Mouse (Mus musculus): ENCODE data around the gene Zc3h7b.

The Zc3h7b gene

DNA sequence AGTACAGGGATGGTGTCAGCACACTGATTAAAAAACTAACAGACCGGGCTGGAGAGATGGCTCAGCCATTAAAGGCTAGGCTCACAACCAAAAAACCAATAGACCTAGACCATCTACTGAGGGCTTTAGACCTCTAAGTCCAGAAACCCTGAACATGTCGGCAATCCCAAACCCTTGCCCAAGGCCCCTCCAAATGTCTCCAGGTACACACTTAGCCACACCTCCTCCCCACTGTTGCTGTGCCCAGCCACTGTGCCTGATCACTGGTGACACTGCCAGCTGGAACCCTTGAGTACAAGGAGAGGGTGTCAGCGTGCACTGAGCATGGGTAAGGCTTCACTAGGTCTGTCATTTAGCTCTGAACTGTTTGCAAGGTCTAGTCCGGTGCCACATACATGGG lies 53.6 kb downstream of the Zc3h7b start:
- peak; percentile 85 for DNase-seq

DNA sequence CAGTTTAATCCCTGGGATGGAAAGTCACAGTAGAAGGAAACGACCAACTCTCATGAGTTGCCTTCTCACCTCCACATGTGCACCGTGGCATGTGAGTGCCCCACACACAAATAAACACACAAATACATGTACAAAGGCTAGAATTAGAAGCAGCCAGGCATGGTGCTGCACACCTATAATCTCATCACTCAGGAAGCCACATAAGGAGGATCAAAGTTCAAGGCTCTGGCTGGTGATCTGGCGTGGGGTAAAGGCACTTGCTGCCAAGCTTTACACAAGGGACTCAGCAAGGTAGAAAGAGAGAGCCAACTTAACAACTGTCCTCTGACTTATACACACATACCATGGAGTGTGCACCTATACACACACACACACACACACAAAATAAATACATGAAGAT lies 55.5 kb downstream of the Zc3h7b start:
- peak; percentile 72 for DNase-seq

DNA sequence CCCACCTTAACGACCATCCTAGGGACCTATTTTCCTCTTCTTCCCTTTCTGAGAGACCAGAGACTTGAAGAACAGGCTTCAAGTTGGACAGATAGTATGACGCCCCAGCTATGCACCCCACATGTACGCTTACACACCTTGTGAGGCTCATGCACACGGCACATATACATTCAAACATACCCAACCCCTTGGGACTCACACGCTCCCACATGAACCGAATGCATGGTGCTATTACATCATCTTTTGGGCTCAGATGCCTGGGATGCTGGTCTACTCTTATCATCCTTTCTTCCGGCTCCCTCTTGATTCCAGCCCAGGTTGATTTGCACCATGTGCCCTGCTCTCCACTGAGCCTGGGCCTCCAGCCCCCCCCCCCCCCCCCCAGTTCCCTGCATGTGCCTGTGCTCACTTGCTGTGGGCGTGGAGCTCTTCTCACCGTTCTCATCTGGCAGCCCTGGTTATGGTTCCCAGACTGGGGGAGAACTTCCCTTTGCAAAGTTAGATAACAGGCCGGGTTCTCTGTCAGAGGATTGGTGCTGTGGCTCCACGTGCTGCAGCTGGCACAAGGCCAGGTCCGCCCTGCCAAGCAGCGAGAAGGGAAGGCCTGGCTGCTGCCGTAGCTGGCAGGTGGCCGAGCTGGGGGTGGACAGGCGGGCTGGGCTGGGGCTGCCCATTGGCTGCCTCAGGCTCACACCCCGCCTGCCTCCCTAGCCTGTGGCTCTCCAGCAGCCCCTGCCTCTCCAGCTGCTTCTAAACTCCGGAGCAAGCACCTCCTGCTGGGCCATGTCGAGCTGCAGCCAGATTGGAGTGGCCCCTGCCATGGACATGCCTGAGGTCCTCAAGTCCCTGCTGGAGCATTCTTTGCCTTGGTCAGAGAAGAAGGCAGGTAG lies 57.4 kb downstream of the Zc3h7b start, which contains the start of gene Tef:
Gene Tef (plus strand): TSS at position 421 of the 890 bp plus-strand sequence.
- peak; percentile 100 for DNase-seq

DNA sequence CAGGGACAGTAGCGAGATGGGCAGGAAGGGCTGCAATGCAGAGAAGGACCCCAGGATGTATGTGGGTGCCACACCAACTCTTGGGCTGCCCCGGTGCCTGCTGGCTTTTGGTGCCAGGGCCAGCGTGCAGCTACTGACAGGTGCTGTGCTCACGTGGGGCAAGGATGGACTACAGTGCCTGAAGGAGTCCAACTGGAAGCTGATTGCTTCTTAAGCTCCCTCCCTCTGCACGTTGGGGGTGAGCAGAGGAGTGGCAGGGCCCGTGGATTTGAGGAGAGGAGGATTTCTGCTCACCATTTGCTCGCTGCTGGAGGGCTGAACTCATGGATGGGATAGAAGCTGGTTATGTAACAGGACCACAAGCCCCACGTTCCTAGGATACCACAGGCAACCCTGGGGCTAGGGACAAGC lies 58.1 kb downstream of the Zc3h7b start:
- peak; percentile 86 for DNase-seq

DNA sequence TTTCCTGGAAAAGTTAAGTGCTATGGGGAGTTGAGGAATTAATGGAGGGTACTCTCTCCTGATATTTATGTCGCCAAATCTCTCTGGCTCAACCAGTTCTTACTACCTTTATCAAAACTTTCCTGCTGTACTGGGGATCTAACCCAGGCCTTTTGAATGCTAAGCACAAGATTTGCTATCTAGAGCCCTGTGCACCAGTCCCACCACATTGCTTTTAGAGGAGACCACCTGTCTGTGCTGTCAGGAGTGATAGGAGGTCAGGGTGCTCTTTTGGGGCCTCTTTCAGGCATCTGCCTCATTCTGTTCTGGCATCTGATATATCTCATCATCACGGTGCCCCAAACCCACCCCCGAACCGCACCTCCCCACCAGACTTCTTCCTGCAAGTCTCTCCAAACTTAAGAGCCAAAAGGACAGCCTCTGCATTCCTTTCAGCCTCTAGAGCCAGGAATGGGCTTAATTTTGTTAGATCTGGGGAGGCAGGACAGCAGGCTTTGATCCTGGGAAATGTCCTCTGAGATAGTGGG lies 58.6 kb downstream of the Zc3h7b start:
- no peak for DNase-seq

DNA sequence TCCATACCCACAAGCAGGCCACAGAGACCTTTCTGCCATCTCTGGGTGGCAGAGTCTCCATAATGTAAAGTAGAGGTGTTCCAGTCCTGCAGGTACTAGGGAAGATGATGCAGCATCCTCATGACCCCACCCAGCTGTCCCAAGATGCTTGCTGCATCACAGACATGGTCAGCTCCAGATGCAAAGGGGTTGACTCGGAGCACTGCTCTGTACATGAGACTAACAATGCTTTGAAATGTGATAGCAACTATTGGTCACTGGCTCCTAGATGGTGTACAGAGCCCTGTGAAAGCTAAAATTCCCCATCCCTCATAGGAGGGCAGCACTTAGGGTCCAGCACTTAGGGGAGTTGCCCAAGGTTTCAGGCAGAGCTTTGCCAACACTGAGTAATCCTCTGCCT lies 59.3 kb downstream of the Zc3h7b start:
- DNase-seq, result no peak

DNA sequence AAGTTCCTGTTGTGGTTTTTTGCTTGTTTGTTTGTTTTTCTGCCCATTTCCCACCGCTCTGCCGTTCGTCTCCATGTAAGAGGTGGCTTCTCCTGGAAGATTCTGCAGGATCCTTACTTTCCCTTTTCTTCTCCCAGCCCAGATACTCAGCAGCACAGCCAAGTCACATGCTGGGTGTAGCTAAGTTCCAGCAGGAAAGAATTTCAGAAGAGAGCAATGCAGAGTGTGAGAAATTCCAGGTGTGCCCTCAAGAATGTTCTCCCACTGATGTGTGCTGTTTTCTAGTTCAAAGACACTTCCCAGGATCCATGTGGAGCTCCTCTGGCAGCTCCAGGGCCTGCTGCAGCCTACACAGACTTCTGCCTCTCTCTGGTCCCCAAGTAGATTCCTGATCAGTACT lies 60.0 kb downstream of the Zc3h7b start:
- DNase-seq, result no peak

DNA sequence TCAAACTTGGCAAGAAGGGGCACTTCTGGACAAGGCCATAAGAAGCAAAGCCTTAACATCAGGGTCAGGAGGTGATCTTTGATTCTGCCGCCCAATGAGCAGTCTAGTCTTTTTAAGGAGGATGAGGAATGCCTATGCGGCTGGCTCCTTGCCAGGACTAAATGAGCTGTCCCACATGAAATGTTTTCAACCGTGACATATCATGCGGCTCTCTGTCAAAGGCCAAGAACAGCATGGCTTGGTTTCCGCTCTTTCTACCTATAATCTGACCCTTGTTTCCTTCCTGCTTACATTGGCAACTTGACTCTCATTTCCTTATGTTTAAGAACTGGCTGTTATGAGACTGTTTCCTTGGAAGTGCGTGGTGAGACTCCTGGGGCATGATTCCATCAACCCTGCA lies 60.8 kb downstream of the Zc3h7b start:
- peak; percentile 71 for DNase-seq

DNA sequence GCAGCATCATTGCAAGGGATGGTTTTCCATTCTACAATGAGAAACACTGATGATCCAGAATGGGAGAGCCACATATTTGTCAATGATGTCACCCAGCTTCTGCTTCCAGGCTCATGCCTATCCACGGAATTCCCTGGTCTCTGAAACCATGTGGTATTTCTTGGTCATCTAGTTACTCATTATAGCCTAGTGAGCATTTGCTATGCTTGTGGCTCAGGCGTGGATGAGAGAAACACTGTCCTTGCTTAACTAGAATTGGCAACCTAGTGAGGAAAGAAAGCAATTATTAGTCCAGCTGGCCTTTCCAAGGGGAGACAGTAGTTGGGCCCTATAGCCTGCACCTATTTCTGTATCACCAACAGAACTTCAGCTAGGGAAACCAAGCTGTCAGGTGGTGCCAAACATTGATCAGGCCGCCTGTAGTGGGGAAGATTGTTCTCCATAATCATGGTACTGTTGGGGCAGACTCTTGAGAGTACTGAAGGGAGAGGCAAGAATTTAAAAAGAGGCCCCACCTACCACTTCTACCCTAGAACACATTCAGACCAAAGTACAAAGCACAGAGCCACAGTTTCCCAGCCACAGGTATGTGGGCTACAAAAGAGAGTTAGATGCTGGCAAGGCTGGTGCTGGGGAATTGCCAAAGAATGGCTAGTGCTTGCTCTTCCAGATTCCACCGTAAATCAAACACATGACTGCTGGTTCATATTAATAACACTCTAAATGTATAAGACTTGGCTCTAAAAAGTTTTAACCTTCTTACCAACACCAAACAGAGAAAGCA lies 62.0 kb downstream of the Zc3h7b start:
- peak; percentile 88 for DNase-seq

DNA sequence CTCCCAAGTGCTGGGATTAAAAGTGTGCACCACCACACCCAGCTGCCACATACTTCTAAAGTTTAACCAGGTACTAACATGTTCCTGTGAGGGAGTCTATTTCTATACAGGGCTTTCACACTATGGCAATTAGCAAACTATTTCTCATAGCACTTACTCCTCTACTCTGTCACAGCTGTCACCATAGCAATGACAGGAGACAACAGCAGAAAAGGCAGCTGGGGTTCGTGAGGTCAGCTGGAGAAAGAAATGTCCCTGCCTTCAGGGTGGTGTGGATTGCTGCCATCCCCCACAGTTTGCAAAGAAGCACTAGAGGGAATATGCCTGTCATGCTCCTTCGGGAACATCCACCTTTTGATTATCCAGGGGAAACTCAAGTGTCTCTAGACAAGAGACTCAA lies 63.9 kb downstream of the Zc3h7b start:
- peak; percentile 33 for DNase-seq

DNA sequence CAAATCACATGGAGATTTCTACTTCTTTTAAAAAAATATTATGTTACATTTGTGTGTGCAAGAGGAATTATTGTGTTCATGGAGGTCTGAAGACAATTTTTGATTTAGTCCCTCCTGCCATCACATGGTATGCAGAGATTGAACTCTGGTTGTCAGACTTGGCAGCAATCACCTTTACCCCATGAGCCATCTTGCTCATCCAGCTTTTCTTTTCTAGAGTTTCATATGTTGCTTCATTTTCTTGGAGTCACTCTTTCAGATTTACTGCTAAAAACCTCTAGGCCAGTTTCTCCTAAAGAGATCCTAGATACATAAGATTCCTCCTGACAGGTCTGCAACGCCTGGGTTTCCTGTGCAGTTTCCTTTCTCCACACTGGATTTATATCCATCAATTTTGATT lies 64.7 kb downstream of the Zc3h7b start:
- DNase-seq, result no peak

DNA sequence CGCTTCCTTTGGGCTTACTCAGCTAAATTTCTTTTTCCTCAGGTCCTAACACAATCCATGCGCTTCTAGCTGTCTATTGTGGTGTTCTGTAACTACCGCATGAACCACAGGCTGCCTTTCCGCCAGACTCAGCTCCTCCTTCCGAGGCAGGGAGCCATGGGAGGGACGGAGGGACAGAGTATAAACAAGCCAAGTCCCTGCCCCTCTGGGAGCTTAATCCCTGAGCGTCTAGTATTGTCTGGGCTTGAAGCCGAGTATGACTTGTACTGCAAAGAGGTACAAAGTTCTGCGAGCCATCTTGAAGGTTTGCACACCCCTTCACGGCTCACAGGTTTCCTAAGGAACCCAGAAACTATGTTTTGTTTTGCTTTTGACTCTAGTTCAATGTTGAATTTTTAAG lies 65.3 kb downstream of the Zc3h7b start:
- DNase-seq, result peak; percentile 98

DNA sequence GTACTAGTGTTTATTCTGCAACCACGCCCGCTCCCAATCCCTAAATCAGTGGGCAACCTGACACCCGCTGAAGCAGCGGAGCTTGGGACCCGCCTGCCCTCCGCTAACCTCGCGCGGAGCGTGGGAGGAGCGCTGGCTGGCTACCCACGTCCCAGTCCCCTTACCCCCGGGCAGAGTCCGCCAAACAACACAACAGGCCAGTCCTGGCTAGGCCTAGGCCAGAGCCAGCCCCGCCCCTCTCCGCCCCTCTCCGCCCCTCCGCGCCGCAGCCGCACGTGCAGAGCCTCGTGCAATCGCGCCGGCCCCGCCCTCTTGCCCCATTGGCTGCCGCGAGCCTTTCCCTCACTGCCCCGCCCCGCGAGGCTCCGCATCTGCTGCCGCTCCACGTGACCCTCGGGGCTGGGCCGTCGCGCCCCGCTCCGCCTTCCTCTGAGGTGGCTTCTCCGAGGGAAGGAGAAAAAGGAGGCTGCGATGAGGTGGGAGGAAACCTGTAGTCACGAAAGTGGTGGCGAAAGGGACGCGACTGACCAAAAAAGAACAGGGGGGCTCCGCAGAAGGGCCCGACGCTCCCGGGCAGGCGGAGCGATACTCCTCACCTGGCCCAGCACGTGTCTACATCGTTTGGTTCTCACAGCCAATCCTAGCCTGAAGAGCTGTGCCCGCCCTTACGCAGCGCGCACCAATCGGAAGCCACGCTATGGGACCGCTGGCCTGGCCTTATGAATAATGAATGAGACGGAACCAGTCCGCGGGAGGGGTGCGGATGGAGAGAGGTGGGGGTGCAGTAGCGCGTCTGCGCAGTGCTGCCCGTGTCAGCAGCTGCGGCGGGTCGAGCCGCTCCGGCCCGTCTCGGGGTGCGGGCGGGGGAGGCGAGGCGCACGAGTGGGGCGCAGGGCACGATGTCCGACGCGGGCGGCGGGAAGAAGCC lies 66.1 kb downstream of the Zc3h7b start:
- DNase-seq, result peak; percentile 99

DNA sequence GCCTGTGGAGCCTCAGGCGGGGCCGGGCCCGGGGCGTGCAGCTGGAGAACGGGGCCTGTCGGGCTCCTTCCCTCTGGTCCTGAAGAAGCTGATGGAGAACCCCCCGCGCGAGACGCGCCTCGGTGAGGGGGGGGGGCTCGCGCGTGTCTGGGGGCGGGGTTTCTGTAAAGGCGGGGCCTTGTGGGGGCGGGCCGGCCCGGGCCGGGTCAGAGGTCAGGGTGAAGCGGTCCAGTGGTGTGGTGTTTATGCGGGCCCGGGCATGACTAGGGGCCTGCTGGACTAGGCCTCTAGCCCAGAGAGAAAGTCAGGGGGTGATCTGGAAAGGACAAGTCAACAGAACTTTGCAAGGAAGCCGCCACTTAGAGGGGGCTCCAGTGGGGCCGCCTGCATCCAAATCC lies 66.7 kb downstream of the Zc3h7b start:
- no peak for DNase-seq

DNA sequence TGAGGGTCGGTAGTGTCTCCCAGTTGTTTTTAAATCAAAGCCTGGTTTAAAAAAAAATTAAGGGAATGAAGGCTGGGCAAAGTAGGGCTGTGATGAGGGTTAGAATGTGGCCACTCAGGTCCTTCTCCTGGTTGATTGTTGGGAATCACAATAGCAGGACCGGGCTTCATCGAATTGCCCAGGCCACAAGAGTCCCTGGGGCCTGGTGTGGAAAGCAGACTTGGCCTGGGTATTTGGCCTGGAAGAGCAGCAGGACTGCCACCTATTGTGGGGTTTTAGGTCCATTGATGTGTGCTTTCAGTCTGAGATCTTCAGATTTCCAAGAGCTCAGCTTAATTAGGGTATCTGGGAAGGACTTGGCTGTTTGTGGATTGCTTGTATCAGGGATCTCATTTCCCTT lies 67.4 kb downstream of the Zc3h7b start:
- DNase-seq, result peak; percentile 47

DNA sequence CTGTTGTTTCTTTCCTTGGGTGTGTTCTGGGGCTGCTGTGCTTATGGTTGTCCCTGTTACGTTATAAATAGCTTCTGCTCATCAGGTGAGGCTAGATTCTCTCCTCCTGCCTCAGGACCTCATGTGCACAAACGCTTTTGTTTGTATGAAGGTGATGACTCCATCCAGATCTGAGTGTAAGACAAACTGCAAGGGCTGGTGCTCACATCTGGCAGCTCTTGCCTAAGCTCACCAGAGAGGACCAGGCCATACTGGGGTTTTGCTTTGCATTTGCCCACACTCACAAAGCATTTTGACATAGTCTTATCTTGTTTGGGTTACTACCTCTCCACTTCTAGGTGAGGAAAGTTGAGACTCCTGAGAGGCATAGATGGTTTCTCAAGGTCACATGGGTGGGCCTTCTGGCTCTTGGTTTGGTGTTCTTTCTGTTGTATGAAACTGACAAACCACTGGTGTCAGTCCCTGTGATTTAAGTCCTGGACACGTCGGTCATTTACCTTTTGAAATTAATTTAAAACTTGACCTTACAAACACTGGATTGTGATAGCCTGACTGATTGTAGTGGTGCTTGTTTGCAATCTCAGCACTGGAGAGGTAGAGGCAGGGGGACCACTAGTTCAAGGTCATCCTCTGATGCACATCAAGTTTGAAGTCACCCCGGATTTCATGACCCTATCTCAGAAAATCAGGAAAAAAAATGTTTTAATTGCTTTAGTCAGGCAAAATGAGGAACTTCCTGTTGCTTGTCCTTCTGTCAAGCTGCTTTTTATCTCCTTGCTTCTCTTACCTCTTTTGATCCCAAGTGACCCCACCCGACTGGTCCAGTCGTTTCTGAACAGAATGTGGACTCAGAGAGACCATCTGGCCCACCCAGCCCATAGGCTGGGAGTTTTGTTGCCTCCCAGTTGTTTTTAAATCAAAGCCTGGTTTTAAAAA lies 68.1 kb downstream of the Zc3h7b start:
- DNase-seq, result peak; percentile 32

DNA sequence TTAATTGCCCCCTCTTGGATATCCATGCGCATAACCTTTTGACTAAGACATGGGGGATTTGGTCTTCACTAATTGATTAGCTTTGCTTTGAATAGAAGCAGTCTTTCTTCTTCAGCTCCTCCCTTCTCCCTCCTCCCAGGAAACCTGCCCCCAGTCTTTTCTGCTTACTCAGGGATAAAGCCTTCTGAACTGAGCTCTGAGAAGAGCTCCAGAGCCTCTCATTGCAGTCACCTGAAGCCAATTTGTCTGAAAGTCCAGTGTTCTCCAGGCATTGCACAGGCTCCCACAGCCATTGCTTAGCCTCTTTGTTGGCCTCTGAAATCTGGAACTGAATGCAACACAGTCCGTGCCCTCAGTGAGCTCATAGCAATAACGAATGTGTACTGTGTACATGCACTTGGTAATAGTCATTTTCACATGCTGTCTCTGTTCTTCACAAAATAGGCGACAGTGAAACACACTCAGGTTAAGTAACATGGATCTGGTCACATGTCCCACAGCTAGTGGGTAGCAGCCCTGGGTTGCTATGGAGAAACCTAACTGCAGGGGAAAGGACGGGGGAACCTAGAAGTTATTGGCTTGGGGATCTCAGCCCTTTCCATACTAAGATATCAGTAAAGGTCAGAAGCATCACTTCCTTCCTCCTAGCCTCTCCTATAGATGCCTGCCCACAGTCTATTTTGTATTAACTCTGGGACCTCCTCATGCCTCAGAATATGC lies 69.3 kb downstream of the Zc3h7b start:
- peak; percentile 52 for DNase-seq

DNA sequence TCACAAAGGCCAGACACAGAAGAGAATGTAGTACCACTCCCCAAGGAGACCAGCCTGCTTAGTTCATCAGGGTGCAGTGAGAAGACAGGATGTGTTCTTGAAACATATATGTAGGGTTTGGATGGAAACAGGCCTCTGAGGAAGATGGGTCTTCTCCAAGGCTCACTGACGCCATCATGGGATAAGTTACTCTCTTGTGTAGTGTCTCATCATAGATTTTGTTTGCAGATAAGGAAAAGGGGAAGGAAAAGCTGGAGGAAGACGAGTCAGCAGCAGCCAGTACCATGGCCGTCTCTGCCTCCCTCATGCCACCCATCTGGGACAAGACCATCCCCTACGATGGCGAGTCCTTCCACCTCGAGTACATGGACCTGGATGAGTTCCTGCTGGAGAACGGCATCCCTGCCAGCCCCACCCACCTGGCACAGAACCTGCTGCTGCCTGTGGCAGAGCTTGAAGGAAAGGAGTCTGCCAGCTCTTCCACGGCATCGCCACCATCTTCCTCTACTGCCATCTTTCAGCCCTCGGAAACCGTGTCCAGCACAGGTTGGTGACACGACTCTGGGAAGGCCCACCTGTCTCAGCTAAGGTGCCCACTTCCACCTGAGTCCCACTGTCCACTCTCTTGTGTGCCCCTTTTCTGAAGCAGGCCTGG lies 70.0 kb downstream of the Zc3h7b start:
- peak; percentile 42 for DNase-seq

DNA sequence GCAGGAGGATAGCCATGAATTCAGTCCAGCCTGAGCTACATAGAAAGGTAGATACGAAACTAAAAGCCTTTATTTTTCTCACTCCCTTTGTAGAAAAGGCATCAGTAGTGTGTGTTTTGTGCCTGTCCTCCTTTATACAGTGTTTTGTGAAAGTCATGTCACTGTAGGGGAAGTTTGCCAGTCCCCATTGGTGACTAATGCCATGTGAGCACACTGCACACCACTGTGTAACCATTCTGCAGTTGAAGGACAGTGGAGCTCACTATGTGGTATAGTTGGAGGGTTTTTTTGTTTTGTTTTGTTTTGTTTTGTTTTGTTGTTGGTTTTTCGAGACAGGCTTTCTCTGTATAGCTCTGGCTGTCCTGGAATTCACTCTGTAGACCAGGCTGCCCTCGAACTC lies 73.5 kb downstream of the Zc3h7b start:
- DNase-seq, result no peak

DNA sequence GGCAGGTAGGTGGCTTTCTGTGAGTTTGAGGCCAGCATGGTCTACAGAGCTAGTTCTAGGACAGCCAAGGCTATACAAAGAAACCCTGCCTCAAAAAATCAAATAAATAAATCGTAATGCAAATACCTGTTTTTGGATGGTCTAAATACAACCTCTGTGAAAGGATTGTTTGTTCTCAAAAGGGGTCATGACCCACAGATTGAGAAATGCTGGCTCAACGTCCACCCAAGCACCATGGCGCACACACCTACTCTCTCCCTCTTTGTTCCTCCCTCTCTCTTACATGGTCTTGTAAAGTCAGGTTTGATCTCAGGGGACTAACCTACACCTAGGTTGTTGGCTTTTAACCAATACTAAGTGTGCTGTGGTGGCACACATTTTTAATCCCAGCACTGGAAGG lies 77.8 kb downstream of the Zc3h7b start:
- no peak for DNase-seq

All from kidney, adult 9 months (tissue).